Mouse (Mus musculus) limb, embryonic 10.5 days (tissue): ENCODE results near the gene Fam214a. TPM values are rescaled to one million over a fixed set of nuclear protein-coding genes. Genes with fewer than 3 reads are reported as not detected.

Experiments used
- polyA plus RNA-seq: library from polyadenylated mRNA; unstranded; fragments of >200 nt; fragmentation: Nextera tagmentation; extraction: Ambion mirVana; gene quantifications from 2 replicates; pipeline ENCODE4 v1.2.1, GENCODE M21; 2016

Fam214a gene
- polyA plus RNA-seq, 1 experiment from 2014 or later = 6.4 TPM

Other genes starting within 250 kb of the Fam214a start
- 0.08 TPM in 1 of 2 replicates, not detected in the other for gene Onecut1, start 91.0 kb upstream of the Fam214a start, polyA plus RNA-seq
- gene Arpp19, start 84.7 kb downstream of the Fam214a start, polyA plus RNA-seq = 364 and 386 TPM in 2 replicates
- gene Myo5a, start 118.1 kb downstream of the Fam214a start, polyA plus RNA-seq = 17.6 and 19.8 TPM in 2 replicates